10 mouse cellular contexts compared by ENCODE assay signal in the genomic region with DNA sequence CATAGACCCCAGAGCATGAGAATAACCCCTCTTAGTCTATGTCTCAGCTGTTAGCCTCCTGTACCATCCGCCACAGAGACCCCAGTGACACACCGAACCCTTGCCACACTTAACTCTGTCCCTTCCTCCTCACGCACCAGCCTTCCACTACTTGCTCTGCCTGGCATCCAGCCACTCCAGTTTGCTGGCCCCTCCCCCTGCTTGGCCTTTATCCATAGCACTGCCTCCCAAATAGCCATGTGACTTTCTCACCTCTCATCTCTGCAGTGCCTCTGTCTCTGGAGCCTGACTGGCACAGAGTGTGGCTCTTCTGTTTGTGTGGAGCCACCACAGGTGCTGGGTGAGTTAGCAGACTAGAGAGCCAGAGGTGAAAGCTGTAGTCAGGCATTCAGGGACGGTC. TPM values are rescaled to one million over a fixed set of nuclear protein-coding genes. Genes with fewer than 3 reads are reported as not detected.
DNase-seq lines count a peak whose midpoint lies in the region; ATAC-seq and TF ChIP-seq lines count a peak whose summit lies in the region.
"Had no signal": no experiment of that assay in that cellular context is flagged by ENCODE, and none has a peak within 500 bp of the region (broad histone marks: within the 10 kb centered on the region; RNA-seq: fewer than 3 reads in every experiment).

No protein-coding gene starts in this region.

- 43% methylated on average over 4 of the region's 4 CpGs for WGBS in heart, embryonic 13.5 days
- WGBS in heart, embryonic 11.5 days (ENCODE audit: insufficient replicate concordance), result 75% methylated on average over 4 of the region's 4 CpGs
- 56% methylated on average over 4 of the region's 4 CpGs for WGBS in forebrain, postnatal 0 days

- H3K4me2 ChIP-seq in heart, embryonic 13.5 days, result no peak overlapping the region
- no peak overlapping the region for H3K4me2 ChIP-seq in heart, embryonic 11.5 days
- H3K4me2 ChIP-seq in forebrain, postnatal 0 days (ENCODE audit: low read depth), result no peak overlapping the region
- H3K4me2 ChIP-seq: neural tube, embryonic 15.5 days had no signal

- H3K9ac ChIP-seq in heart, embryonic 13.5 days, result no peak overlapping the region
- H3K9ac ChIP-seq in heart, embryonic 11.5 days (ENCODE audit: low read depth, low read length), result no peak overlapping the region
- no peak overlapping the region for H3K9ac ChIP-seq in forebrain, postnatal 0 days
- H3K9ac ChIP-seq: neural tube, embryonic 15.5 days had no signal

- no peak overlapping the region for H3K4me3 ChIP-seq in heart, embryonic 13.5 days
- H3K4me3 ChIP-seq in heart, embryonic 11.5 days (ENCODE audit: low read depth, low read length), result no peak overlapping the region
- no peak overlapping the region for H3K4me3 ChIP-seq in forebrain, postnatal 0 days (ENCODE audit: low read depth, low read length)
- H3K4me3 ChIP-seq: neural tube, embryonic 15.5 days had no signal

- H3K9me3 ChIP-seq in heart, embryonic 13.5 days, result no peaks in the 10 kb centered on the region
- H3K9me3 ChIP-seq in heart, embryonic 11.5 days (replicated peaks; ENCODE audit: control insufficient read depth, low read length), result no peaks in the 10 kb centered on the region
- no peaks in the 10 kb centered on the region for H3K9me3 ChIP-seq in forebrain, postnatal 0 days (ENCODE audit: low read length)
- H3K9me3 ChIP-seq: neural tube, embryonic 15.5 days had no signal

- peak; percentile 64 for DNase-seq in adipocyte (ENCODE audit: low spot score)
- DNase-seq in heart, postnatal 4 days, result peak; percentile 77
- peak; percentile 66 for DNase-seq in lung, postnatal 10 days
- no peak for DNase-seq in forebrain, postnatal 0 days
- DNase-seq in layer of hippocampus, adult 8-10 months (ENCODE audit: low spot score in 2 of 2), result no peak

- H3K27ac ChIP-seq in heart, embryonic 13.5 days (replicated peaks), result peak overlapping the region; percentile 10; the same call in 1 of the 2 replicates
- H3K27ac ChIP-seq in heart, embryonic 11.5 days (ENCODE audit: low read depth, low read length), result no peak overlapping the region
- H3K27ac ChIP-seq in forebrain, postnatal 0 days (ENCODE audit: low read depth, low read length), result no peak overlapping the region
- H3K27ac ChIP-seq: neural tube, embryonic 15.5 days had no signal

- ATAC-seq in heart, embryonic 13.5 days (ENCODE audit: extremely low read depth, insufficient number of reproducible peaks, low FRiP score, low TSS enrichment), result no peak
- no peak for ATAC-seq in heart, embryonic 11.5 days (replicated peaks; ENCODE audit: insufficient number of reproducible peaks, low FRiP score, low TSS enrichment)
- no peak for ATAC-seq in forebrain, postnatal 0 days
- ATAC-seq: CD4-positive, CD25-positive, alpha-beta regulatory T cell, adult 4 months; midbrain, embryonic 16.5 days had no signal

- H3K4me1 ChIP-seq in heart, embryonic 13.5 days, result peaks cover 37% of the 10 kb centered on the region
- peaks cover 34% of the 10 kb centered on the region for H3K4me1 ChIP-seq in heart, embryonic 11.5 days (ENCODE audit: control insufficient read depth, insufficient read depth, low read length)
- H3K4me1 ChIP-seq in forebrain, postnatal 0 days (ENCODE audit: insufficient read depth), result no peaks in the 10 kb centered on the region
- H3K4me1 ChIP-seq: neural tube, embryonic 15.5 days had no signal

- no peak for TF ChIP-seq CTCF in forebrain, postnatal 0 days (IDR thresholded peaks at IDR 0.05; ENCODE audit: low read depth)

- H3K36me3 ChIP-seq in heart, embryonic 13.5 days, result peaks cover 73% of the 10 kb centered on the region
- H3K36me3 ChIP-seq in heart, embryonic 11.5 days (ENCODE audit: control insufficient read depth, insufficient read depth, low read length), result peaks cover 26% of the 10 kb centered on the region
- H3K36me3 ChIP-seq in forebrain, postnatal 0 days (ENCODE audit: insufficient read depth), result peaks cover 59% of the 10 kb centered on the region

- H3K27me3 ChIP-seq in heart, embryonic 13.5 days (replicated peaks), result no peaks in the 10 kb centered on the region
- H3K27me3 ChIP-seq in heart, embryonic 11.5 days (ENCODE audit: control insufficient read depth, insufficient read depth, low read length), result no peaks in the 10 kb centered on the region
- no peaks in the 10 kb centered on the region for H3K27me3 ChIP-seq in forebrain, postnatal 0 days (ENCODE audit: insufficient read depth, low read length)
- H3K27me3 ChIP-seq: neural tube, embryonic 15.5 days had no signal

RNA-seq across cellular contexts. Expression of gene Sec14l1, which starts 27.5 kb away (rescaled TPM):
- 44.5 and 45.3 TPM in 2 replicates for polyA plus RNA-seq in heart, embryonic 13.5 days (2015; fragmentation: Nextera tagmentation; extraction: Ambion mirVana)
- polyA plus RNA-seq in heart, embryonic 11.5 days (2014; fragmentation: Nextera tagmentation; extraction: Ambion mirVana), result 32.6 and 39.4 TPM in 2 replicates
- 10 to 100 TPM; 78.4 to 81.7 TPM for total RNA-seq in heart, postnatal 4 days (2021)
- total RNA-seq in forebrain, postnatal 0 days (2014; rRNA removed), result 81.3 and 82.9 TPM in 2 replicates
- polyA plus RNA-seq in forebrain, postnatal 0 days (2015; fragmentation: Nextera tagmentation; extraction: Ambion mirVana), result 62.1 and 65.1 TPM in 2 replicates
- 100 to 1,000 TPM; 221 to 238 (median 233) TPM for total RNA-seq in layer of hippocampus, adult 8-10 months (2022)

RNA-seq across cellular contexts. Expression of gene Sept9, which starts 57.0 kb away (rescaled TPM):
- 69.3 and 75.5 TPM in 2 replicates for polyA plus RNA-seq in heart, embryonic 13.5 days (2015; fragmentation: Nextera tagmentation; extraction: Ambion mirVana)
- polyA plus RNA-seq in heart, embryonic 11.5 days (2014; fragmentation: Nextera tagmentation; extraction: Ambion mirVana), result 78.9 and 104 TPM in 2 replicates
- 10 to 100 TPM; 76.7 to 77.4 TPM for total RNA-seq in heart, postnatal 4 days (2021)
- 99.3 and 112 TPM in 2 replicates for total RNA-seq in forebrain, postnatal 0 days (2014; rRNA removed)
- 99.7 and 112 TPM in 2 replicates for polyA plus RNA-seq in forebrain, postnatal 0 days (2015; fragmentation: Nextera tagmentation; extraction: Ambion mirVana)
- 100 to 1,000 TPM in 3 of 4 experiments, 10 to 100 TPM in 1; 99.5 to 109 (median 104) TPM for total RNA-seq in layer of hippocampus, adult 8-10 months (2022)

Comparison
In these comparisons a context has a peak if more than half of its experiments do, and no peak if none do; other contexts are left out.
1. DNase-seq: peak in adipocyte (single experiment), heart, postnatal 4 days (single experiment) and lung, postnatal 10 days (single experiment); none in forebrain, postnatal 0 days (single experiment) and layer of hippocampus, adult 8-10 months (0 of 2).